Mouse (Mus musculus) brain, embryonic 18.5 days (tissue): ENCODE measurements around the gene Nucb2.

Experiments
- DNase-seq: peaks from one replicate; pipeline ENCODE4 v3.0.0-alpha.2; 2012; ENCODE audit warnings: low read depth, low spot score

The Nucb2 gene

DNA sequence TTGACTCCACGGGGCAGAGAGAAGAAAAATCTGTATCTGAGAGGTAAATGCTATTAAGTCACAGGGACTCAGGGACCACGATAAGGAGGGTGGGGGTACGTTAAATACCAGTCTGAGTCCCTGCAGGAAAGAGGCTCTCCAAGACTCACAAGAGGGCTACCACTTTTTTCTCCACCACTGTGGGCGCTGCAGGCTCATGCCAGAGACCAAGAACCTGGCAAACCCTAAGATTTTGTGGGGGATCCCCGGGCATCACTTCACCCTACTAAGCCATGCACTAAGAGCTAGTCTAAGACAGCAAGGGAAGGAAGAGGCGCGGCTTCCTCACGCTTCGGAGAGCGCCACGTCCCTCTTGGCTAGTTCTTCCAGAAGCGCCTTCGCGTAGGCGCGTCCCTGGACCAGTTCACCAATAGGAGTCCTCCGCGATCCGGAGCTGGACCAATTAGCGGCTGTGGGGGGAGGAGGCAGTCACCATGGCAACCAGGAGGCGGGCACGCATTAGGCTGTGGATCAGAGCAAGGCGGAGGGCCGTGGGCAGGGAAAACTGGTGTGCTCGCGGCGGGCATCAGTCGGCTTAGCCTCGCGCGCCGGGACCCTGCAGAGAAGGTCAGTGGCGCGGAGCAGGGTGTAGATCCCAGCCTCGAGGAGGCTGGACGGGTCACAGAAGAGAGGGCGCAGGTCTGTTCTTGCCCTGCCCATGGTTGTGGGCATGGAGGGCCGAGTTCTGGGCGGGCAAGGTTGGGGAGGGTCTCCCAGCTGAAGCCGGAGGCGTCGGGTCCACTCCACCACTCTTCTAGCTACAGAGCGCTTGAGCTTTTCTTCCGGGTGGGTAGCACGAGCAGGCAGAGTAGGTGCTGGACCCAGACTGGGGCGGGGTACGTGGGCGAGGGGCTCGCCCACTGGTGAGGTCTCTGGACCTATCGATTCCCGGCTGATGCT lies at the start of gene Nucb2:
Nucb2 (plus strand) TSS at position 491 of the 939 bp plus-strand sequence.
- peak; percentile 95 for DNase-seq

DNA sequence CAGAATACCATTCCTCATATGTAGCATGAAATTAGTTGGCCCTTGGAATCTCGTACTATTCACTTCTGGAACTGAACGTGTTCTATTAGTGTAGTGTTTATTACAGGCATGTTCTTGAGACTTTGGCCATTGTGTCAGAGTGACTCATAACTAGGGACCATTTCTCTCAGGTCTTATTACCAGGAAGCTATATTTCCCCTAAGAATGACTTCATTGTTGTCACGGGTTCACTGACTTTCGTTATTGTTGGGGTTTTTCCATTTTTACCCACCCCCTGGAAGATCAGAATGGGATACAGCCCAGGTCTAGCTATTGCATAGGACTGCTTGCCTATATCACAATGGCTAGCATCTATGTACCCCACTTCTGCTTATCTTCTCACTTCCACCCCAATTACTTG lies 47.2 kb upstream of the Nucb2 start:
- DNase-seq = no peak

DNA sequence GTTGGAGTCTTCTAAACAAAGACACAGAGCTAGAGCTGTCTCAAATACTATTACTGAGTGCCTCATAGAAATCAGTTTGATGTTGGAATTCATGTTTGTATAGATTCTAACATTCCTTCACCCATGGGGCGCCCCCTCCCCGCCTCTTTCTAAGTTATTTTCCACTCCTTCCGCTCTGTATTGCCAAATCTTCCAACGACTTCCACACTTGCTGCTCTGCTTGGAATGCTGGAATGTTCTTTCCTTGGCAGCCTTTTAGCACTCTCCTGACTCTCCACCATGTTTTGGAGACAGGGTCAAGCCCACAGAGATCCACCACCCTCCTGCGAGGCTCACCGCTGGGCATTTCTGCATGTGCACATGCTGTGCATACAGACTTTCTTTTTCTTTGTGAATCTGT lies 46.8 kb upstream of the Nucb2 start:
- DNase-seq = no peak

DNA sequence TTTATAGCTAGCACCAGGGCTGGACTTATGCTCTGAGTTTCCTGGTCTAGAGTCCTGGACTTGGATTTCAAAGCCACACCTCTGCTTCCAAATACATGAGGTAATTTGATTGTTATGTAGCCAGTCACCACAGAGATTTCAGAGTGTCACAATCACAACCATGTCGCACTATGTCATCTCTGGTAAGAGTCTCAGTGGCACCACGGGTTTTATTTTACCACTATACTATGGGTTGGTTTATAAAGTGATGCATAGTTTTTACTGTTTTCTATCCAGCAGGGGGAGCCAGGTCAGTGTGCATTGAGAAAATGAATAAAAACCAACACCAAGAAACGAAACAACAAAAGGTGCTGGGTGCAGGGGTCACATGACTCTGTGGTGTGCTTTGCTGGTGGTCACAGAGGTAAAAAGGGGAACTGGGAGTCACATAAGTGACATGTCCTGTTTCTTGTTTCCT lies 45.2 kb upstream of the Nucb2 start:
- DNase-seq = no peak

DNA sequence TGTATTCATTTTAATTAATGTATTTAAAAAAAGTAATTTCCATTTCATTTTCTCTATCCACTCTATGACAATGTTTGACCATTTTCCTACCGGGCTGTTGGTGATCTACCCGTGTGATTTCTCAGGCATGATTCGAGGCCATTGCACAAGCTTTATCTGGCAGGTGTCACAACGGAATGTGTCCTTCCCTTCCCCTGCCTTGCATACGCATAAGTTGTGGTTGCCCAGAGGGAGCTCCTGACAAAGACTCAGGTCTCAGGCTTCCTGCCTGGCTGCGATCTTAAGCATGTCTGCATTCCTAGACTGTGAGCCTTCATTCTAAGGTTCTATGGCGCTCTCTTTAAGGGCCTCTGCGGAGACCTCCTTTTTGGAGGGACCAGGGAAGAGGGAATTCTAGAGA lies 42.1 kb upstream of the Nucb2 start:
- no peak for DNase-seq

DNA sequence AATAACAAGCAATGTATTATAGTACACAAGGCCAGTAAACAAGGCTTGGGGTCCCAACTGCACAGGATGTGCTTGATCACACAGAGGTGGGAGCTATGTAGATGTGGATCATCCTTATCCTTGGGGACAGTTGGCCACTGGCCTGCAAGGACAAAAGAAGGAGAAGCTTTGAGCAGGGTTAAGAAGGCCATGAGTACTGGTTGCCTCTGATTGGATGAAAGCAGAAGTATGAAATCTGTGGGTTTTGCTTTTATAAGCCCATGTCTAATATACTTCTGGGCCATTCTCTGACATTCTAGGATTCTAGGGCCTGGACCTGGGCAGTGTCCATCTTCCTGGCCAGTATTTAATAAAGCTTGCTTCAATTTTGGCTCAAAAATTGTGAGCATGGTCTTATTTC lies 28.3 kb upstream of the Nucb2 start:
- DNase-seq = no peak

DNA sequence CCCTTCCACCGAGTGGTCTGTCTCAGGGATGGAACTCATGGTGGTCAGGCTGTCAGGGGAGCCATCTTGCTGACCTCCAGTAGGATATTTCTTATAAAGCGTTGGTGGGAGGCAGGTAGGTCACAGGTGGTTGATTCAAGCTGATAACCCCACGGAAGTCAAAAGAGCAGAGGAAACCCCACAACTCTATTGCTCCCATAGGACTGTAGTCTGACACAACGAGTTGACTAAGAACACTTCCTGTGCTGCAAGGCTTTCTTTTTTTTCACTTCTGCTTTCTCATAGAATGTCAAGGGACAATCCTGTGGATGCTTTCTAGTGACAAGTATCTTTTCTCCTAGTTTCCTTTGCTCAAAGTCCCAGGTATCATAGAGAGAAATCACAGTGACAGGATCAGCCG lies 27.9 kb upstream of the Nucb2 start:
- no peak for DNase-seq

DNA sequence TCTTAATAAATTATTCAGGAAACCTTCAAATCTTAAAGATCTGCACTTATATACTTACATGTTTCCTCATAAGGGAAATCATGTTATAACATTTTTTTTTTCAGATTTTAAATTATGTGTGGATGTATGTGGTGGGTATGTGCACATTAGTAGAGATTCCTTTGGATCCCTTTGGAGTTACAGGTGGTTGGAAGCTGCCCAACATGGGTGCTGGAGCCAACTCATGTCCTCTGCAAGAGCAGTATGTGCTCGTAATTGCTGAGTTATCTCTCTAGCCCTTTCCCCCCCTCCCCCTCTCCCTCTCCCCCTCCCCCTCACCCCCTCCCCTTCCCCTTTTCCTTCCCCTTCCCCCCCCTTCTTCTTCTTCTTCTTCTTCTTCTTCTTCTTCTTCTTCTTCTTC lies 21.1 kb upstream of the Nucb2 start:
- no peak for DNase-seq

DNA sequence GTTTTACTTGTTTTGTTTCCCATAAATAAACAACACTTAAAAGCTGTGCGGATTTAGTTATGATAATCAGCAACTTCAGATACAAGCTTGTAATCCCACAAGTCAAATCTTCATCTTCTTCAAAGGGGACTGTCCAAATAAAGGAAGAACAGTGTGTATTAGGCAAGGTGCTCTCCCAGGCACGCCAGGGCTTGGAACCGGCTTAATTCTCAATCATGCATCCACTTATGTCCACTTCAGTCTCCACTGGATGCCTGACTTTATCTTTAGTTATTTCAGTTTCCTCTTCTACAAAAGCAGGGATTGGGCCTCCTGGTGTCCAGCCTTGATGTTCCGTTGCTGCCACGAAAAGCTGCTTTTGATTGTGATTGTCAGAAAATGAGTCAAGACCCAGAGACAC lies 20.4 kb upstream of the Nucb2 start:
- no peak for DNase-seq

DNA sequence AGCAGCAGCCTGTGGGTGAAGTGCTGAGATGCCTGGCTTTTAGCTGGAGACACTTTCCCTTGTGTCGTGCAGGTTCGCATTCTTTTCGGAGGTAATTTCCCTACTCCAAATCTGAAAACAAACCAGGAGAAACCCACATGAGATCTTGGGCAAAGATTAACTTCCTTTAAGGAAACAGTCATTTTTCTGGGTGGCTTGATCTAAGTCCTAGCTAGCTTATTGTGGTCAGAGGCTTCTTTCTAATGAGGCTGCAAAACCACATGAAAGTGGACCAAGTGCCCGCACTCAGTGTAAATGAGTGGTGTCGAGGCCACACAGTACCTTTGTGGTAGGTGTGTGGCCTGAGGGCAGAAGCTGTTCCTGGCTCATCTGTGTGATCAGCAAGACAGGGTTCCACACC lies 20.0 kb upstream of the Nucb2 start:
- DNase-seq = no peak

DNA sequence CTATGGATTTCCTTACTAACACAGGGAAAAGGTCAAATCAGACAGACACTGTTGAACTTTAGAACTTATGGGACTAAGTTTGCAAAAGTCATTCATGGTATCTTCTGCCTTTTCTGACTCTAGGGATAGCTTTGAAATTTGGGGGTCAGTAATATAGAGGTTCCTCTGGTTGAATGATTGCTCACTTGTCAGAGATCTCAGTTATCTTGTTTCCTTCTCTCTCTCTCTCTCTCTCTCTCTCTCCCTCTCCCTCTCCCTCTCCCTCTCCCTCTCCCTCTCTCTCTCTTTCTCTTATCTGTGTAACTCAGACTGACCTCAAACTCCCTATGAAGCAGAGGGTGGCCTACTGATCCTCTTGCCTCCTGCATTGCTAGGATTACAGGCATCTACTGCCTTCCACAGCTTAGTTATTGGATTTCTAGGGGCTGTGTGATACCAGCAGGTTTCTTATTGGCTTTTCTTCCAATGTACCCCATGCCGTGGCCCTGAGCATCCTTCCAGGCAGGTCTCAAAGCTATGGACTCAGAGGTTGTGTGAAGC lies 19.0 kb upstream of the Nucb2 start:
- no peak for DNase-seq

DNA sequence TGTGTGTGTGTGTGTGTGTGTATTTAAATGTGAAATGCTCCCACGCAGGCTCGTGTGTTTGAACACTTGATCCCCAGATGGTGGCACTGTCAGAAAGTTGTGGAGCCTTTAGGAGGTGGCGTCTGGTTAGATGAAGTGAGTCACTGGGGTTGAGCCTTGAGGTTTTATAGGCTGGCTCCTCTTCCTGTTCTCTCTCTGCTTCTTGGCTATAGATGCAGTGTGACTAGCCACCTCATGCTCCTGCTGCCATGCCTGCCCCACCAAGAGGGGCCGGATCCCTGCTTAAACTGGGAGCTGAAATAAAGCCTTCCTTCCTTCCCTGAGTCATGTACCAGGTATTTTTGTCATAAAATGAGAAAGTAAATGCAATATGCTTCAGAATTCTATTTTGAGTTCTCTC lies 13.1 kb upstream of the Nucb2 start:
- no peak for DNase-seq

DNA sequence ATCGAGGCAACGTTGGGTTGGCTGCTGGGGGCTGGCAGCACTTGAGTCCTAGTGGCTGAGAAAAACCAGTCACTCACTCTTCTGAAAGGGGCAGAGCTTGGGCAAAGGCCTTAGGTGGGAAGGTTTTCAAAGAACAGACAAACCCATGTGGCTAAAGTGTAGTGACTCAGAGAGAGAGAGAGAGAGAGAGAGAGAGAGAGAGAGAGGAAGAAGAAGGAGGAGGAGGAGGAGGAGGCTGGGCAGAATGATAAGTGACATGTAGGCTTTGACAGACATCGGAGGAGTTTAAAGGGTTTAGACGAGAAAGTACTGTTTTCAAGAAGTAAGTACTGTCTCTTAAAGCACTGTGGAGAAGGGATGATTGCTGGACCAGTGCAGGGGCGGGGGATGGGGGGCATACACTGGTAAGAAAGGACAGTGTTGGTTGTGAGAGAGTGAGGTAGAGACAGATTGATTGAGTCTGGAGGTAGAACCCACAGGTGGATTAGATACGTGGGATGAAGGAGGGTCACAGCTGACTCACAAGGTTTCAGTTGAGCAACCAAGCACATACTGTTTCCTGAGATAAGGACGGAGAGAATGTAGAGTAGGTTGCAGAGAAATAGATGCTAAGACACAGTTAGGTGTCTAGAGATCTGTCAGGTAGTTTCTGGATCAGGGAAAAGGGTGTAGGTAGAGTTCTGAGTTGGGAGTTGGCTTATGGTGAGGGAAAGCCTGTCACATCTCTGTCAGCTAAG lies 10.7 kb upstream of the Nucb2 start:
- no peak for DNase-seq

DNA sequence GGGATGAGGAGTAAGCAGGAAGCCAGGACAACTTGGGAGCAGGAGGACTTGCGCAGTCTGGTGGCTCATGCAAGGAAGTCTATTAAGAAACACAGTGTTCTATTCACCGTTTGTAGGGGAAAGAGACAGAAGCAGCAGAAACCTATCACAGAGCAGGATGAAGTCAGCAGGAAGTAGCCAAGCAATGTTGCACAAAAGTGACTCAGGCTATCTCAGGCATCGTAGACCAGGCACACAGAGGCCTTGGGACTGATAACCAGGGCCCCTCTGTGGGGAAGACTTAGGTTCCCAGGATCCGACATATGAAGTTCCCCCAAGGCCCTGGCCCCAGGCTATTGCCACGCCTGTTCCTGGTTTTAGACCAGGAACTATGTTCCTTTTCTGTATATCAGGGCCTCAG lies 9.6 kb upstream of the Nucb2 start:
- no peak for DNase-seq

DNA sequence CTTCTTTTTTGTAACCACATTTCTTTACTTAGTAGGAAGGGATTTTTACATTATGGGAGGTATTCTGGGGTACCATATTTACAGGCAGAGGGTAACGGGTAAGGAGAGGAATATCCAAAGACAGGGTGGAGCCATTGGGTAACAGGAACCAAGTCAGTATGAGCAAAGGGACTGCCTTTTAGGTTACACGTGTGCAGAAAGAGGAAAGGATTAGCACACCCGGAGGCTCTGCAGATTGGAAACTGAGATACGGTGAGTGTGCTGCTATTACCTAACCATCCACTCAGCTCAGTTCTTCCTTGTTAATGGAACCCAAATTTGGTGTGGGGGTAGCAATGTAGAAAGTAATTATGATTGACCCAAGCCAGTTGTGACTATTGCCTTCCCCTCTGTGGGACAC lies 7.4 kb upstream of the Nucb2 start:
- no peak for DNase-seq

DNA sequence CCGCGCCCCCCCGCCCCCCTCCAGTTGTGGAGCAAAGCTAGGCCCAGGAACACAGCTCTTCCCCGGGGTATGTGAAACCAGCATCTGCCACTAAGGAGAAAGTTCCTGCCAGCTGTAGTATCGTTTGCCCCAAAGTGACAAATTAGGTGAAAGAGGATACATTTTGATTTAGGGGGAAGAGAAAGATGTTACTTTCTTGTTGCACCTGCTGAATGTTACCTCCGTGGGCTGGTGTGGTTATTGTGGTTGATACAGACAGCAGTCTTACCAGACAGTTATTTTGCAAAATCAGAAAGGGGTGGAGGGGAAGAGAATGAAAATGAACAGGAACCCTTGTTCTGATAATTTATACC lies 625 bp downstream of the Nucb2 start:
- no peak for DNase-seq

DNA sequence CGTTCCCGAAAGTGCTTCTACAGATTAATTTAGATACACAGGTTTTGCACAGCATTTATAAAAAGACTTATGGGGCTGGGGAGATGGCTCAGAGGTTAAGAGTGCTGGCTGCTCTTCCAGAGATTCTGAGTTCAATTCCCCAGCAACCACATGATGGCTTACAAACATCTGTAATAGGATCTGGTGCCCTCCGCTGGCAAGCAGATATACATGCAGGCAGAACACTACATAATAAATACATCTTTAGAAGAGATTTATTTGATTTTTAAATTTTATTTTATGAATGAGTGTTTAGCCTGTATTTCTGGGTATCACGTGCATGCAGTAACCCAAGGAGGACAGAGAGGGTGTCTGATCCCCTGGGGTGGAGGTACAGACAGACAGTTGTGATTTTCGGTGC lies 9.9 kb downstream of the Nucb2 start:
- DNase-seq = no peak

DNA sequence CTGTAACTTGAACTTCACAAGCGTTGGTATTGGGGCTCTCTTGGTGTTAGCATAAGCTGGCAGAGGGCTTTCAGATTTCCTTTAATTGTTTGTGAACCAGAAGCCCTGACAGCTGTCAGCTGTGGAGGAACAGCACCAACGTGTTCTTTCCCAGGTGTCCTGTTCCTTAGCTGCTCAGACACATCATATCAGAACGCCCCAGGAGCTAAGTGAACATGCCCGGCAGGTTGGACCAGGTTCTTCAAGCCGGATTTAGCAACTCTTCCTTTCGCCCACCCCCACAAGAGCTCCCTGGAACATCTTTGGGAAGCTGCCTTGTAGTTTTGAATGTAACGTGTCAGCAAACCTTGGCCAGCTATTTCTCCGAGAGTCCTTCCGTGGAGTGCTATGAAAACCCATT lies 10.4 kb downstream of the Nucb2 start:
- DNase-seq = no peak

DNA sequence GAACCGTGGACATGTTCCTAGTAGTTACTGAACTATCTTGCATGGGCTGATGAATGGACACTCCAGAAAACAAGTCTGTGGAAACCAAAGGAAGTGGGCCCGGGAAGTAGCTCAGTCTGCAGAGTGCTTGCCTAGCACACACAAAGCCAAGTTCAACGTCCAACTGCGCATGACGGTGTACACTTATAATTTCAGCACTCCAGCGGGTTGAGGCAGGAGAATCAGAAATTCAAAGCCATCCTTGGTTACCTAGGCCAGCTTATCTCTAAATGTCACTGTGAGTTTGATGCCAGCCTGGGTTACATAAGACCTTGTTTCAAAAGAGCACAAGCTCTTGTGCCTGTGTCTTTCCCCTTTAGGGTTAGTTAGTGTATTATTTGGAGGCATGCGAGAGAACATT lies 10.9 kb downstream of the Nucb2 start:
- DNase-seq = no peak

DNA sequence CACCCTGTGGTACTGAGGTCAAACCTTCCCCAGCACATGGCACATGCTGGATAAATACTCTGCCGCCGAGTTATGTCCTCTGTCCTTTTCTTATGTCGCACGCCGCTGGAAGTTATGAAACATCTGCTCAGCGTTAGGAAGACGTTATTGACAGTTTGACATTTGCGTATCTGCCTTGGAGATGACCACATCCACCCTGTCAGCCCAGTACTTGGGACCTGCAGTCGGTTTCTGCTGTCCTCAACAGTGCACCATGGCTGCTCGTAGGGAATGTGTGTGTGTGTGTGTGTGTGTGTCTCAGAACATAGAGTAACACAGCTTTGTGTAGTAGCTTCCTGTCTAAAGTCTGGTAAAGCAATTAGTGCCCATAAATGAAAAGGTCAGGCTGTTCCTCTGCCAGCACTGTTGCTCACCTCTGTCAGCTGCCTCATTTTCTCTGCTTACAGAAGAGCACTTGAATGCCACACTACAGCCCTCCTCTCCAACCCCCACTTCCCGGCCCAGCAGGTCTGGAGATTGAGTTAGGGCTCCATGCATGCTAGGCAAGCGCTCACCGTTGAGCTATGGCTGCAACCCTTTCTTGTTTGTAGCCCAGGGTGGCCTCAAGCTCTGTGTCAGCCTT lies 11.5 kb downstream of the Nucb2 start:
- DNase-seq = no peak

DNA sequence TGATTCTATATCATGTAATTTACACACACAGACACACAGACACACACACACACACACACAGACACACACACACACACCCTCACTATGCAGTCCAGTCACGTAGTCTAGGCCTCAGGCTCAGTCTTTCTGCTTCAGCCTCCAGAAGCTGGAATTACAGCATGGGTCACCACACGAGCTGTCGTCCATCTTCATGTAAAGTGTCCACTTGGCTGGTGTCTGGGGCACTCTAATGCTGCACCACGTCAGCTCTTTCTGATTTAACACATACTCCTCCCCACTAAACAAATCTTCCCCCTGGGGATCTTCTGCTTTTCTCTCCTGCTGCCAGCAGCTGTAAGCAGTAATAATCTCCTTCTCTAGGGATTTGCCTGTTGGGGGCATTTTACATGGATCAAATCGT lies 13.1 kb downstream of the Nucb2 start:
- no peak for DNase-seq

DNA sequence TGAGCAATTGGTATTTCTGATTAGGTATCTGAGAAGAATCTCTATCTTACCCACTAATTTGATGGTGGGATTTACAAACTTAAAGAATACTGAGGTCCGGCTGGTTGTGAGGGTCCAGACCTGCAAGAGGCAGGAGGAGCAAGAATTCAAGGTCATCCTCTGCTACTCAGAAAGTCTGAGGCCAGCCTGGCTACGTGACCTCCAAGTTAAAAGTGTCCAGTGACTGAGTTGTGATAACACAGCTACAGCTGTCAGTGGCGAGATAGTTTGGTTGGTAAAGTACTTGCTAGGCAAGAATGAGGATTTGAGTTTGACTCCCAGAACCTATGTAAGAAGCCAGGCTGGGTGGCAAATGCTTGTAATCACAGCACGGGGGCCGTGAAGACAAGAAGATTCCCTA lies 14.0 kb downstream of the Nucb2 start:
- DNase-seq = no peak
